Mouse (Mus musculus) brain, embryonic 14.5 days (tissue): ENCODE data around the gene Ntrk3.

Experiments used
- CTCF ChIP-seq: fragments of 200-500 bp; IDR thresholded peaks from 2 replicates; pipeline ENCODE4 v1.5.1; 2012; ENCODE audit warnings: inconsistent platforms, mild to moderate bottlenecking, moderate library complexity, borderline replicate concordance; ENCODE audit not compliant: insufficient read depth, insufficient read length; ENCODE audit errors: extremely low read depth
- POLR2A ChIP-seq: fragments of 200-500 bp; IDR thresholded peaks from 2 replicates; pipeline ENCODE4 v1.6.1; 2012; ENCODE audit warnings: mild to moderate bottlenecking, inconsistent platforms, borderline replicate concordance; ENCODE audit not compliant: poor library complexity, insufficient read depth, insufficient read length, severe bottlenecking; ENCODE audit errors: extremely low read depth

- TF ChIP-seq CTCF: no peak
- no peak for TF ChIP-seq POLR2A
Observed at GRCm38 (mm10) chr7:78528008-78528407, 209.8 kb downstream of the Ntrk3 start.
